Mouse (Mus musculus) hindbrain, embryonic 15.5 days (tissue): ENCODE measurements around the gene 1110017D15Rik. TPM values are rescaled to one million over a fixed set of nuclear protein-coding genes. Genes with fewer than 3 reads are reported as not detected.

Experiments used
- ATAC-seq: fragments of 200-750 bp; cut with Nextera tagmentation; 2 replicates; pipeline ENCODE4 v1.8.0; 2017; ENCODE audit warnings: low read depth, moderate number of reproducible peaks, moderate TSS enrichment; ENCODE audit not compliant: low FRiP score
- H3K27ac ChIP-seq: fragments of 300-500 bp; sonication (generic); replicated peaks from 2 replicates; pipeline ENCODE4 v1.5.1; 2015; ENCODE audit warnings: mild to moderate bottlenecking, inconsistent platforms
- H3K27me3 ChIP-seq: fragments of 300-500 bp; sonication (generic); 2 replicates; pipeline ENCODE4 v1.6.1; 2015; ENCODE audit warnings: control low read depth, inconsistent platforms
- H3K36me3 ChIP-seq: fragments of 300-500 bp; sonication (generic); 2 replicates; pipeline ENCODE4 v1.6.1; 2015; ENCODE audit warnings: control low read depth, inconsistent platforms
- H3K4me1 ChIP-seq: fragments of 300-500 bp; sonication (generic); replicated peaks from 2 replicates; pipeline ENCODE4 v1.6.1; 2015; ENCODE audit warnings: control low read depth, inconsistent platforms
- H3K4me2 ChIP-seq: fragments of 300-500 bp; sonication (generic); 2 replicates; pipeline ENCODE4 v1.6.1; 2015; ENCODE audit warnings: moderate library complexity, mild to moderate bottlenecking, inconsistent platforms
- H3K4me3 ChIP-seq: fragments of 300-500 bp; sonication (generic); 2 replicates; pipeline ENCODE4 v1.5.1; 2015; ENCODE audit warnings: mild to moderate bottlenecking, inconsistent platforms
- H3K9ac ChIP-seq: fragments of 300-500 bp; sonication (generic); 2 replicates; pipeline ENCODE4 v1.6.1; 2015; ENCODE audit warnings: inconsistent platforms
- H3K9me3 ChIP-seq: fragments of 300-500 bp; sonication (generic); 2 replicates; pipeline ENCODE4 v1.6.1; 2016; ENCODE audit warnings: control low read depth, inconsistent platforms
- WGBS: fragments of 180-500 bp; shearing (Covaris S2); methylation state at CpG from one replicate; pipeline ENCODE4 v1.1.7; 2015; 5-methylcytosine and 5-hydroxymethylcytosine counted together
- polyA plus RNA-seq: library from polyadenylated mRNA; unstranded; fragments of >200 nt; fragmentation: Nextera tagmentation; extraction: Ambion mirVana; gene quantifications from 2 replicates; pipeline ENCODE4 v1.2.1, GENCODE M21; 2015

Gene 1110017D15Rik
- 17.0 and 19.3 TPM in 2 replicates for polyA plus RNA-seq

- Histone ChIP-seq H3K4me3 (no peak within 1 kb of the TSS), H3K9me3 (no peaks in the 10 kb centered on the region), H3K4me1 (peaks cover 7% of the 10 kb centered on the region), H3K27ac (no peak within 1 kb of the TSS), H3K27me3 (no peaks in the 10 kb centered on the region), H3K4me2 (no peak within 1 kb of the TSS), H3K9ac (no peak within 1 kb of the TSS), H3K36me3 (peaks cover 21% of the 10 kb centered on the region; the same call in 1 of the 2 replicates)
- no peak for ATAC-seq
- 87% methylated on average over 2 of the region's 2 CpGs for WGBS
Measured at GRCm38 (mm10) chr4:41517233-41517632, at the start of gene 1110017D15Rik. Gene 1110017D15Rik (minus strand): TSS chr4:41517333.

- ATAC-seq, result no peak
- Histone ChIP-seq H3K9ac (no peak overlapping the region), H3K27ac (no peak overlapping the region), H3K36me3 (no peaks in the 10 kb centered on the region), H3K27me3 (no peaks in the 10 kb centered on the region), H3K4me1 (peaks cover 44% of the 10 kb centered on the region), H3K9me3 (no peaks in the 10 kb centered on the region), H3K4me3 (no peak overlapping the region), H3K4me2 (peak overlapping the region; percentile 60)
- 10% methylated on average over 3 of the region's 3 CpGs for WGBS
Measured at GRCm38 (mm10) chr4:41566123-41566522, 49.0 kb upstream of the 1110017D15Rik start.

GRCm38 (mm10) chr4:41563297-41563696, 46.2 kb upstream of the 1110017D15Rik start:
- 86% methylated on average over 5 of the region's 5 CpGs for WGBS
- Histone ChIP-seq H3K4me1 (peaks cover 36% of the 10 kb centered on the region), H3K36me3 (no peaks in the 10 kb centered on the region), H3K9me3 (no peaks in the 10 kb centered on the region), H3K4me3 (no peak overlapping the region), H3K27ac (no peak overlapping the region), H3K27me3 (no peaks in the 10 kb centered on the region), H3K4me2 (no peak overlapping the region), H3K9ac (no peak overlapping the region)
- no peak for ATAC-seq

GRCm38 (mm10) chr4:41557092-41557491, 40.0 kb upstream of the 1110017D15Rik start:
- Histone ChIP-seq H3K27me3 (no peaks in the 10 kb centered on the region), H3K9me3 (no peaks in the 10 kb centered on the region), H3K4me2 (no peak overlapping the region), H3K9ac (no peak overlapping the region), H3K27ac (no peak overlapping the region), H3K4me1 (peaks cover 28% of the 10 kb centered on the region), H3K36me3 (no peaks in the 10 kb centered on the region), H3K4me3 (no peak overlapping the region)
- WGBS, result 74% methylated on average over 3 of the region's 3 CpGs
- no peak for ATAC-seq

- peaks cover 28% of the 10 kb centered on the region for H3K4me1 ChIP-seq
- no peak overlapping the region for H3K4me2 ChIP-seq
- ATAC-seq, result peak; percentile 21; the same call in 1 of the 2 replicates
- no peak overlapping the region for H3K4me3 ChIP-seq
- no peaks in the 10 kb centered on the region for H3K36me3 ChIP-seq
- 42% methylated on average over 5 of the region's 5 CpGs for WGBS
- H3K9ac ChIP-seq, result no peak overlapping the region
- no peak overlapping the region; the same call in 1 of the 2 replicates for H3K27ac ChIP-seq
- H3K27me3 ChIP-seq, result no peaks in the 10 kb centered on the region
- no peaks in the 10 kb centered on the region for H3K9me3 ChIP-seq
Measured at GRCm38 (mm10) chr4:41556311-41556953, 39.3 kb upstream of the 1110017D15Rik start.

- H3K9me3 ChIP-seq, result no peaks in the 10 kb centered on the region
- ATAC-seq, result no peak
- no peak overlapping the region for H3K4me2 ChIP-seq
- 67% methylated on average over 14 of the region's 14 CpGs for WGBS
- H3K27me3 ChIP-seq, result no peaks in the 10 kb centered on the region
- H3K4me1 ChIP-seq, result peaks cover 28% of the 10 kb centered on the region
- 0 out of 2 replicates have a peak overlapping the region, but pooled peaks have one; percentile 14 for H3K27ac ChIP-seq
- no peak overlapping the region for H3K4me3 ChIP-seq
- H3K36me3 ChIP-seq, result no peaks in the 10 kb centered on the region
- no peak overlapping the region for H3K9ac ChIP-seq
Measured at GRCm38 (mm10) chr4:41554994-41555663, 38.0 kb upstream of the 1110017D15Rik start.

GRCm38 (mm10) chr4:41553116-41553515, 36.0 kb upstream of the 1110017D15Rik start:
- Histone ChIP-seq H3K27me3 (no peaks in the 10 kb centered on the region), H3K4me3 (no peak overlapping the region), H3K4me1 (peaks cover 28% of the 10 kb centered on the region), H3K36me3 (no peaks in the 10 kb centered on the region), H3K9ac (no peak overlapping the region), H3K9me3 (no peaks in the 10 kb centered on the region), H3K27ac (no peak overlapping the region), H3K4me2 (no peak overlapping the region)
- 68% methylated on average over 11 of the region's 11 CpGs for WGBS
- ATAC-seq, result no peak

GRCm38 (mm10) chr4:41552529-41552928, 35.4 kb upstream of the 1110017D15Rik start:
- no peak overlapping the region for H3K4me2 ChIP-seq
- no peaks in the 10 kb centered on the region for H3K36me3 ChIP-seq
- 40% methylated on average over 6 of the region's 6 CpGs for WGBS
- no peaks in the 10 kb centered on the region for H3K9me3 ChIP-seq
- H3K9ac ChIP-seq, result no peak overlapping the region
- H3K4me3 ChIP-seq, result no peak overlapping the region
- ATAC-seq, result no peak
- H3K27ac ChIP-seq, result no peak overlapping the region
- H3K27me3 ChIP-seq, result no peaks in the 10 kb centered on the region
- H3K4me1 ChIP-seq, result peaks cover 28% of the 10 kb centered on the region

- no peaks in the 10 kb centered on the region for H3K36me3 ChIP-seq
- 86% methylated on average over 1 of the region's 1 CpGs for WGBS
Measured at GRCm38 (mm10) chr4:41547086-41547485, 30.0 kb upstream of the 1110017D15Rik start.

GRCm38 (mm10) chr4:41545985-41546384, 28.9 kb upstream of the 1110017D15Rik start:
- ATAC-seq, result peak; percentile 68
- Histone ChIP-seq H3K4me2 (no peak overlapping the region), H3K36me3 (no peaks in the 10 kb centered on the region), H3K4me1 (peaks cover 34% of the 10 kb centered on the region), H3K4me3 (no peak overlapping the region), H3K27me3 (no peaks in the 10 kb centered on the region), H3K9ac (no peak overlapping the region), H3K27ac (peak overlapping the region; percentile 53; the same call in 1 of the 2 replicates), H3K9me3 (no peaks in the 10 kb centered on the region)
- WGBS, result 11% methylated on average over 8 of the region's 8 CpGs

More at GRCm38 (mm10) chr4:41547086-41547485, 30.0 kb upstream of the 1110017D15Rik start:
- no peak overlapping the region for H3K4me2 ChIP-seq
- H3K27me3 ChIP-seq, result no peaks in the 10 kb centered on the region
- H3K9ac ChIP-seq, result no peak overlapping the region
- H3K4me3 ChIP-seq, result no peak overlapping the region
- 0 out of 2 replicates have a peak overlapping the region, but pooled peaks have one; percentile 53 for H3K27ac ChIP-seq
- H3K9me3 ChIP-seq, result no peaks in the 10 kb centered on the region
- ATAC-seq, result no peak
- H3K4me1 ChIP-seq, result peaks cover 32% of the 10 kb centered on the region

GRCm38 (mm10) chr4:41542136-41542535, 25.0 kb upstream of the 1110017D15Rik start:
- H3K27ac ChIP-seq, result peak overlapping the region; percentile 72
- no peaks in the 10 kb centered on the region for H3K27me3 ChIP-seq
- no peak overlapping the region for H3K4me2 ChIP-seq
- H3K4me1 ChIP-seq, result peaks cover 35% of the 10 kb centered on the region
- peaks cover 4% of the 10 kb centered on the region; the same call in 1 of the 2 replicates for H3K36me3 ChIP-seq
- H3K9me3 ChIP-seq, result no peaks in the 10 kb centered on the region
- 0 out of 2 replicates have a peak, but pooled peaks have one; percentile 37 for ATAC-seq
- no peak overlapping the region for H3K4me3 ChIP-seq
- 72% methylated on average over 8 of the region's 8 CpGs for WGBS
- H3K9ac ChIP-seq, result no peak overlapping the region

- ATAC-seq, result no peak
- Histone ChIP-seq H3K4me3 (no peak overlapping the region), H3K27me3 (no peaks in the 10 kb centered on the region), H3K9me3 (no peaks in the 10 kb centered on the region), H3K4me1 (peaks cover 19% of the 10 kb centered on the region; the same call in 1 of the 2 replicates), H3K36me3 (peaks cover 4% of the 10 kb centered on the region; the same call in 1 of the 2 replicates), H3K9ac (no peak overlapping the region), H3K27ac (no peak overlapping the region), H3K4me2 (no peak overlapping the region)
- 82% methylated on average over 5 of the region's 5 CpGs for WGBS
Measured at GRCm38 (mm10) chr4:41534866-41535265, 17.7 kb upstream of the 1110017D15Rik start.
